Mouse (Mus musculus): Measurements from ENCODE around the gene Klhl3. TPM values are rescaled to one million over a fixed set of nuclear protein-coding genes. Genes with fewer than 3 reads are reported as not detected.

Gene Klhl3
- polyA plus RNA-seq, 1 experiment: 5.6 TPM

- H3K4me3 ChIP-seq (ENCODE audit: control insufficient read depth, low read depth, low read length): no peak overlapping the region
- H3K27me3 ChIP-seq (ENCODE audit: control insufficient read depth, insufficient read depth, low read length): no peaks in the 10 kb centered on the region
- no peak for TF ChIP-seq CTCF (IDR thresholded peaks at IDR 0.05; ENCODE audit: control insufficient read depth, insufficient read depth, insufficient replicate concordance, low read depth, low read length)
- no peak for TF ChIP-seq POLR2A (IDR thresholded peaks at IDR 0.05; ENCODE audit: control insufficient read depth, low read depth, low read length)
- no peaks in the 10 kb centered on the region for H3K4me1 ChIP-seq (ENCODE audit: control insufficient read depth, insufficient read depth, low read length)
- no peaks in the 10 kb centered on the region for H3K36me3 ChIP-seq (ENCODE audit: control insufficient read depth, insufficient read depth, low read length)
- H3K27ac ChIP-seq (ENCODE audit: control insufficient read depth, insufficient read depth, low read depth, low read length): no peak overlapping the region
These were observed 90.3 kb downstream of the Klhl3 start for GRCm38 (mm10) chr13:58023001-58023560.

- Histone ChIP-seq H3K4me3 (ENCODE audit: control insufficient read depth, low read depth, low read length) (no peak overlapping the region), H3K27me3 (ENCODE audit: control insufficient read depth, insufficient read depth, low read length) (no peaks in the 10 kb centered on the region), H3K27ac (ENCODE audit: control insufficient read depth, insufficient read depth, low read depth, low read length) (no peak overlapping the region), H3K36me3 (ENCODE audit: control insufficient read depth, insufficient read depth, low read length) (no peaks in the 10 kb centered on the region), H3K4me1 (ENCODE audit: control insufficient read depth, insufficient read depth, low read length) (no peaks in the 10 kb centered on the region)
- TF ChIP-seq POLR2A (IDR thresholded peaks at IDR 0.05; ENCODE audit: control insufficient read depth, low read depth, low read length): no peak
- no peak for TF ChIP-seq CTCF (IDR thresholded peaks at IDR 0.05; ENCODE audit: control insufficient read depth, insufficient read depth, insufficient replicate concordance, low read depth, low read length)
These were observed 93.0 kb downstream of the Klhl3 start for GRCm38 (mm10) chr13:58020428-58020827.

- H3K27me3 ChIP-seq (ENCODE audit: control insufficient read depth, insufficient read depth, low read length): no peaks in the 10 kb centered on the region
- no peak overlapping the region for H3K27ac ChIP-seq (ENCODE audit: control insufficient read depth, insufficient read depth, low read depth, low read length)
- no peaks in the 10 kb centered on the region for H3K36me3 ChIP-seq (ENCODE audit: control insufficient read depth, insufficient read depth, low read length)
- TF ChIP-seq POLR2A (IDR thresholded peaks at IDR 0.05; ENCODE audit: control insufficient read depth, low read depth, low read length) (no peak), CTCF (IDR thresholded peaks at IDR 0.05; ENCODE audit: control insufficient read depth, insufficient read depth, insufficient replicate concordance, low read depth, low read length) (no peak)
- no peak overlapping the region for H3K4me3 ChIP-seq (ENCODE audit: control insufficient read depth, low read depth, low read length)
- no peaks in the 10 kb centered on the region for H3K4me1 ChIP-seq (ENCODE audit: control insufficient read depth, insufficient read depth, low read length)
These were observed 96.1 kb downstream of the Klhl3 start for GRCm38 (mm10) chr13:58017298-58017697.

GRCm38 (mm10) chr13:58012067-58012925 lies 101.1 kb downstream of the Klhl3 start:
- no peaks in the 10 kb centered on the region for H3K27me3 ChIP-seq (ENCODE audit: control insufficient read depth, insufficient read depth, low read length)
- no peak overlapping the region for H3K4me3 ChIP-seq (ENCODE audit: control insufficient read depth, low read depth, low read length)
- no peak for TF ChIP-seq POLR2A (IDR thresholded peaks at IDR 0.05; ENCODE audit: control insufficient read depth, low read depth, low read length)
- no peak for TF ChIP-seq CTCF (IDR thresholded peaks at IDR 0.05; ENCODE audit: control insufficient read depth, insufficient read depth, insufficient replicate concordance, low read depth, low read length)
- no peaks in the 10 kb centered on the region for H3K36me3 ChIP-seq (ENCODE audit: control insufficient read depth, insufficient read depth, low read length)
- peaks cover 6% of the 10 kb centered on the region for H3K4me1 ChIP-seq (ENCODE audit: control insufficient read depth, insufficient read depth, low read length)
- H3K27ac ChIP-seq (ENCODE audit: control insufficient read depth, insufficient read depth, low read depth, low read length): no peak overlapping the region

- H3K27me3 ChIP-seq (ENCODE audit: control insufficient read depth, insufficient read depth, low read length): no peaks in the 10 kb centered on the region
- H3K4me1 ChIP-seq (ENCODE audit: control insufficient read depth, insufficient read depth, low read length): peaks cover 6% of the 10 kb centered on the region
- H3K27ac ChIP-seq (ENCODE audit: control insufficient read depth, insufficient read depth, low read depth, low read length): no peak overlapping the region
- H3K4me3 ChIP-seq (ENCODE audit: control insufficient read depth, low read depth, low read length): no peak overlapping the region
- TF ChIP-seq CTCF (IDR thresholded peaks at IDR 0.05; ENCODE audit: control insufficient read depth, insufficient read depth, insufficient replicate concordance, low read depth, low read length) (no peak), POLR2A (IDR thresholded peaks at IDR 0.05; ENCODE audit: control insufficient read depth, low read depth, low read length) (no peak)
- no peaks in the 10 kb centered on the region for H3K36me3 ChIP-seq (ENCODE audit: control insufficient read depth, insufficient read depth, low read length)
These were observed 101.9 kb downstream of the Klhl3 start for GRCm38 (mm10) chr13:58011526-58011925.

GRCm38 (mm10) chr13:58010416-58010815 lies 103.0 kb downstream of the Klhl3 start:
- Histone ChIP-seq H3K4me3 (ENCODE audit: control insufficient read depth, low read depth, low read length) (no peak overlapping the region), H3K27ac (ENCODE audit: control insufficient read depth, insufficient read depth, low read depth, low read length) (no peak overlapping the region), H3K4me1 (ENCODE audit: control insufficient read depth, insufficient read depth, low read length) (peaks cover 6% of the 10 kb centered on the region), H3K36me3 (ENCODE audit: control insufficient read depth, insufficient read depth, low read length) (no peaks in the 10 kb centered on the region), H3K27me3 (ENCODE audit: control insufficient read depth, insufficient read depth, low read length) (no peaks in the 10 kb centered on the region)
- TF ChIP-seq CTCF (IDR thresholded peaks at IDR 0.05; ENCODE audit: control insufficient read depth, insufficient read depth, insufficient replicate concordance, low read depth, low read length) (no peak), POLR2A (IDR thresholded peaks at IDR 0.05; ENCODE audit: control insufficient read depth, low read depth, low read length) (no peak)

GRCm38 (mm10) chr13:58009275-58009674 lies 104.1 kb downstream of the Klhl3 start:
- H3K27me3 ChIP-seq (ENCODE audit: control insufficient read depth, insufficient read depth, low read length): no peaks in the 10 kb centered on the region
- peak; percentile 52; the same call in 1 of the 2 replicates for TF ChIP-seq POLR2A (IDR thresholded peaks at IDR 0.05; ENCODE audit: control insufficient read depth, low read depth, low read length)
- no peak for TF ChIP-seq CTCF (IDR thresholded peaks at IDR 0.05; ENCODE audit: control insufficient read depth, insufficient read depth, insufficient replicate concordance, low read depth, low read length)
- H3K27ac ChIP-seq (ENCODE audit: control insufficient read depth, insufficient read depth, low read depth, low read length): peak overlapping the region; percentile 82
- no peaks in the 10 kb centered on the region for H3K36me3 ChIP-seq (ENCODE audit: control insufficient read depth, insufficient read depth, low read length)
- peak overlapping the region; percentile 91 for H3K4me3 ChIP-seq (ENCODE audit: control insufficient read depth, low read depth, low read length)
- H3K4me1 ChIP-seq (ENCODE audit: control insufficient read depth, insufficient read depth, low read length): peaks cover 6% of the 10 kb centered on the region
